Mouse (Mus musculus): ENCODE results near the gene Sorcs2.

Sorcs2 gene

DNA sequence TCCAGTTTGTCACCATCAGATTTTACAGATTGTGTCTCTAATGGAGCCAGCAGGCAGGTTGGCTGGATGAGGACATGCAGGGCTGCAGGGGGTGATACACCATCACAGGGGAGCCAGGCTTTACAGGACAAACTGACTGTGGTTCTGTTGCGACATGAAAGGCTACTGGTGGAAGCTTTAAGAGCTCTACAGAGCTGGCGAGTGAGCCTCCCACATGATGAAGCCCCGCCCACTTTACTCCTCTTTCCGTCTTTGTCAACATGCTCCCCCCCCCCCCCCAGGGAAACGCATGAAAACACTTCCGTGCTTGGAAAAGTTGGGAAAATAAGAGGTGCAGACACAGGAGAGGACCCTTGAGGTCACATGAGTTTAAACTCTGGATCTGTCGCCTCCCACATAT is 219.7 kb downstream of the Sorcs2 start:
- no peak for DNase-seq (ENCODE audit: low spot score)

- no peak for DNase-seq (ENCODE audit: low spot score)
Observed at GRCm38 (mm10) chr5:36176873-36177272, 221.1 kb downstream of the Sorcs2 start.

DNA sequence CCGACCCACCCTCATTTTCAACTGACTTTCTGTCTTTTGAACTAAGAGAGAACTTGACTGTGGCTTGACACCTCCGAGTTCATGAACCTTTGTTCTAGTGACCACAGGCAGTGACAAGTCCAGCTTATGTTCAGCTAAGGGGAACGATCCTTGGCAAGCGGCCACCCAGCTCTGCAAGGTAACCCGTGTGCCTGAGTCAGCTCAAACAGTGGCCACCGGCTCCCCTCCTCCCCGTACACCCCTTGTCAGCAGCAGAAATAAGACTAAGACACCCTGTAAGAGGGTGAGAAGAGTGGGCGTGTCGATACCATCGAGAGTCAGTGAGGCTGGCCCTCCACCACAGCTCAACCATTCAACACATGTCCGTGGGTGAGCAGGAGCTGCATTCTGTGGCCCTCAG is 221.5 kb downstream of the Sorcs2 start:
- no peak for DNase-seq (ENCODE audit: low spot score)

DNA sequence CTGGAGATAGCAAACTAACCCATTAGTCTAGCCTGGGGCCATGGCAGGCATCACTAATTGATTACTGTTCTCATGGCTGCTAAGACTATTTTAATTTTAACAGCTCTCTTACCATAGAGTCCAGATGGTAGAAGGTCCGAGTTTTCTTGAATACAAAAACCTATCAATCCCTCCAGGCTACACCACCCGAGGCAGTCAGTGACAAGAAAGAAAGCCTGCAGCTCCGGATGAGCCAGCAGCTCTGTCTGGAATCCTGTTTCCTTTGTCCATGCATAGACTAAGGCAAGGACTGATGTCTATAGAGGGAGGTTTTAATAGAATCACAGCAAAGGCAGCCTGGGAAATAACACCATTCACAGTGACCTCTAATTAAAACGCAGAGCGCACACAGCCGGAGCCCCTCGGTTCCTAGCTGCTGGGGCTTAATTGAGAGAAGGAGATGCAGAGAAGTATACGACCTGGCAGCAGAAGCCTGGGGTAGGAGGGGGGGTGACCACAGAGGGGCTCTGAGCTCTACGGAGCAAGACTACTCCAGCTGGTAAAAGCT is 223.3 kb downstream of the Sorcs2 start:
- DNase-seq (ENCODE audit: low spot score), result no peak

- no peak for DNase-seq (ENCODE audit: low spot score)
Observed at GRCm38 (mm10) chr5:36168963-36169650, 228.8 kb downstream of the Sorcs2 start.

- DNase-seq (ENCODE audit: low spot score), result no peak
Observed at GRCm38 (mm10) chr5:36166346-36167013, 231.5 kb downstream of the Sorcs2 start.

DNA sequence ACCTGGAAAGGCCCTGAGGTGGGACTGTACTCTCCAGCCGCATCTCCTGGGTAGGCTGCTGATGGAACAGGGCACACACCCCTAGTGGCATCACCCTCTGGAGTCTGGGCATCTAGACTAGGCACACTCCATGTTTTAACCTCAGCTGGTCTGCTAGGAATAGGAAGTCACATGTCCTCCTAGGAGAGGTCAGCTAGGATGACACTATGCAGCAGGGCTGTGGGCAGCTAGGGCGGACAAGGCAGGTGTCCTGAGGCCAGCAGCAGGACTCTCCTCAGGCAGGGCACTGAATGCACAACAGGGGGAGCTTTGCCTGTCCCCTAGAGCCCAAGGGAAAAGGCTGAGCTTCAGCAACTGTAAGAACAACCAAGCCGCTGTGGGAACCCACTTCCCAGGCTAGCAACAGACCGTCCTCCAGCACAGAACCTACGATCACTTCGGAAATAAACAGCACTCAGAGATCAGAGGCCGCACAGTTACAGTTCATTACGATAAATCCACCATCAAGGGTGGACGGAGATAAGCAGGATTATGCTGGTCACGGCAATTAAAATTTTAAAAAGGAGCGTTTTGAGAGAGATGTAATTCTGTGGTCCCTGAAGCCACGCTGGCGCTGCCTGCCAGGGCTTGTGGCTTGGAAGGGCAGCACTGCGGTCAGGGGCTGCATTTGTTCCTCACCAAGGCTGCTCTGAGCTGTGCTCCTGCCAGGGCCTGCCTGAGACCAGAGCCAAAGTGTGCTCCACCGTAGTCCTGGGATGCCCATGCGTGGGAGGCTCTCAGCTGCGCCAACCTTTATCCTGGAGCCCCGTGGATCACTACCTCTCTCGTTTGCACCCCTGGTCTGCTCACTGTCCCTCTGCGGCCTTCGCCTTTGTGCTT is 232.3 kb downstream of the Sorcs2 start:
- no peak for DNase-seq (ENCODE audit: low spot score)

DNA sequence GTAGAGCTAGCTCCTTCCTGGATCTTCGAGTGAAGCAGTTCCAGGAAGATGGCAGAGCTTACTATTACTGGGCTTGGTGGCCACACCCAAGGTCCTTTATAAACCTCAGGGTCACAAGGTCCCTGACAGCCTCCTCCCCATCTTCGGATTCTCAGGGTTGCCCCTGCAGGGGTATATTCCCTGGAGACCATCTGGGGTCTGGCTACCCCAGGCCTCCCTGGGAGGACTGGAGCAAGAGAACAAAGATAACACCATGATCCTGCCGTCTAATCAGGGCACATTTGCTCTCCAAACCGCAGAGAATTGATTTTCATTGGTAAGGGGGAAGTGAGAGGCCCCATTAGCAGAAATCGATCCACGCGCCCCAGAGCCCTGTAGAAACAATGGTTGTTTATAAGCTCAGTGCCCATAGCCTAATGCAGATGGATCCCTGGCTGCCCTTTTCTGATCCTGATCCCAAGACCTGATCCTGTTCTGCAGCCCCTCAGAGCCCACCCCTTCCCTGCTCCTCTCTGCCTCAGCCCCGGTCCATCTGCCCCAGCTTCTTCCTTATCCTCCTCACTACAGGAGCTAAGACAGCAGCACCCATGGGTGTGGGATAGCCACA is 243.0 kb downstream of the Sorcs2 start:
- DNase-seq (ENCODE audit: low spot score), result no peak

GRCm38 (mm10) chr5:36153261-36153660 is 244.7 kb downstream of the Sorcs2 start:
- DNase-seq (ENCODE audit: low spot score), result no peak

DNA sequence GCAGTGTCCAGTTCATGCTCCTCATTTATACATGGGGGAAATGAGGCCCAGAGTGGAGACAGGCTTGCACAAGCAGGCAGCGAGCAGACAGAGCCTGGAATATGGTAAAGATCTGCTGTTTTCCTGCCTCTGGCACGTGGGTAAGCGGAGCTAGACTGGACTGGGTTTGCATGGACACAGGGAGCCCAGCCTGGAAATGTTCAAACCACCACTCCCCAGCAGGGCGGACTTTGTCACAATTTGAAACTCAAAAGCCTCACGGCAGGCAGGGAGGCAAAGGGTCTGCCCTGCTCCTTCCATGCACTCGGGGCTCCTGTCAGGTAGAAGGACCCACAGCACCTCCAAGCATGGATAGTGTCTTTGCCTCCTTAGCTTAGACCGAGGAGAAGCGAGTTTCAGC is 246.9 kb downstream of the Sorcs2 start:
- no peak for DNase-seq (ENCODE audit: low spot score)

GRCm38 (mm10) chr5:36149098-36149497 is 248.8 kb downstream of the Sorcs2 start:
- no peak for DNase-seq (ENCODE audit: low spot score)

DNA sequence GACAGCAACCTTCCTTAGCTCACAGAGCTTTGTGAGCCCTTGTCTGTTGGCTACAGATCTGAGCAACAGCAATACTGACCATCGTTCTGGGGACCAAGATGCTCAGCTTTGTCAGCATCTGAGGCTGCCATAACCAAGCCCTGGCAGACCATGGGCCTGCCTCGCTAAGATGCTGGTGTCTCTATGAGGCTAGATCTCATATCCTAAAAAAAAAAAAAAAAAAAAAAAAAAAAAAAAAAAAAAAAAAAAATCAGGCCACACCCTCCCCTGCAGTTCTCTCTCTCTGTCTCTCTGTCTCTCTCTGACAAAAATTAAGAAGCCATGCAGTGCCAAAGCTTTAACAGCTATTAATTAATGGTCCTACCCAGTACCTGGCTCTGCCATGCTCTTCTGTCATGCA is 251.3 kb downstream of the Sorcs2 start:
- no peak for DNase-seq (ENCODE audit: low spot score)

DNA sequence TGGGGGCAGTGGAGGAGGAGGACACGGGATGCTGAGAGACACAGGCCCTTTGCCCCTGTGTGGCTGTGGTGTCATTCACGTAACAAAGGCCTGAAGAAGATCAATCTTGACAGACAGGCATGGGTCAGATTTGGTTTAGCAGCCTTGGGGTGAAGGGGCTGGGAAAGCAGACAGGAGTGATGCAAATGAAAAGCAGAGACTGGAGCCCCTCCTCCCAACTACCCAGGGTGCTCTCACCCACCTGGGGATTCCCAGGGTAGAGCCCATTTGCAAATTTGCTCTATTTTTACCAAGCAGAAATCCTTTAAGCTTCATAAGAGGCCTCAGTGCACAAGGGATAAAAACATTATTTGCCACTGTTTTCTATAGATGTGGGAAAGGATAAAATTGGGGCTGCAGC is 253.4 kb downstream of the Sorcs2 start:
- no peak for DNase-seq (ENCODE audit: low spot score)

GRCm38 (mm10) chr5:36141676-36142255 is 256.2 kb downstream of the Sorcs2 start:
- DNase-seq (ENCODE audit: low spot score), result no peak

GRCm38 (mm10) chr5:36141112-36141511 is 256.8 kb downstream of the Sorcs2 start:
- DNase-seq (ENCODE audit: low spot score), result no peak

GRCm38 (mm10) chr5:36139766-36140165 is 258.2 kb downstream of the Sorcs2 start:
- DNase-seq (ENCODE audit: low spot score), result no peak

GRCm38 (mm10) chr5:36135874-36136542 is 261.9 kb downstream of the Sorcs2 start:
- no peak for DNase-seq (ENCODE audit: low spot score)

- DNase-seq (ENCODE audit: low spot score), result no peak
Observed at GRCm38 (mm10) chr5:36134302-36134701, 263.6 kb downstream of the Sorcs2 start.

DNA sequence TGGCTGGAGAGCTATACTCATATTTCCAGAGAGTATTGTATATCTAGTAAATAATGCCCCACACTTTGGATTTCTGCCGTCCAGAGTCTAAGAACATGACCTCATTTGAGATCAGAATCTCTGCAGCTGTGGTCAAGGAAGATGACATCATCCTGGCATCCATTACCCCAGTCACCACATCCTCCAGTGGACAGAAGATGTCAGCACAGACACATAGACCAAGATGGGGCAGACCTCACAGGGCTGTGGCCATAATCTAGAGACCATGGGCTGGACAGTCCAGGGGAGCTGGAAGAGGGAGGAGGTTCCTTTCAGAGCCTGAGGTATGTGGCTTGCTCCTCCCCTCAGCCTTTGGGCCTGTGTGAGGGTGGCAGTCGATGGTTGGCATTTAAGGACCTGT is 264.0 kb downstream of the Sorcs2 start:
- no peak for DNase-seq (ENCODE audit: low spot score)

DNA sequence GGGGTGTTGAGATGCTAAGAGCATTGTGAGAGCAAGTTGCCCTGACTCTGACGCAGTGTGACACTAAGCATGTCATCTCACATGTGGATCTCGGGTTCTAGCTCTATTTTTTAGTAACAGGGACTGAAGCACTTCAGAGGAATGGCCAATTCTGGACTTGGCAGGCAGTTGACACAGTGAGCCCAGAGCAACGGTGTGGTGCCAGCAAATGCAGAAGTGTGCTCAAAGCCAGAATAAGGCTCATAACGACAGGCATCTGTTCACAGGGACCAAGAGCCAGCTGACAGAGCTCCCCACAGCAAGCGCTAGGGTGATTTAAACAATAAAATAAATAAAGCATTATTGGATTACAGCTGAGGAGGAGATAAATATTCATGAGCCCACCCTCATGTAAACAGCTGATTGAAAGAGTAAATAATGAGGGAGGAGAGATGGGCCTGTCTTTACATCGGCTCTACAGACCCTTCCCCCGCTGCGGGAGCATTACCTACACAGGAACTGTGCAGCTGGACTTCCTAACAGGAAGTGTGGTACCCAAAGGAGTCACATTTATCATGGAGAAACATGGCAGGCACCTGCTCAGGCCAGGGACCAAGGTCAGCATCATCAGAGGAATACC is 267.4 kb downstream of the Sorcs2 start:
- no peak for DNase-seq (ENCODE audit: low spot score)

- no peak for DNase-seq (ENCODE audit: low spot score)
Observed at GRCm38 (mm10) chr5:36129661-36130060, 268.3 kb downstream of the Sorcs2 start.

Measured in ovary, postnatal 10 days (tissue).